Mouse (Mus musculus) G1E (cell line): Measurements from ENCODE around the gene Fcrl6.

ENCODE experiments used
- CTCF ChIP-seq: IDR thresholded peaks from 2 replicates; pipeline ENCODE4 v1.5.1; 2012; ENCODE audit warnings: low read depth, low read length, inconsistent platforms, mixed read lengths
- GATA1 ChIP-seq: IDR thresholded peaks from 2 replicates; pipeline ENCODE4 v1.6.1; 2012; ENCODE audit warnings: borderline replicate concordance, low read length, inconsistent platforms, mixed read lengths
- GATA2 ChIP-seq: IDR thresholded peaks from 2 replicates; pipeline ENCODE4 v1.6.1; 2012; ENCODE audit warnings: low read depth, low read length, inconsistent platforms, borderline replicate concordance
- POLR2AphosphoS5 ChIP-seq: IDR thresholded peaks from 2 replicates; pipeline ENCODE4 v1.6.1; 2012; ENCODE audit warnings: low read depth, low read length, inconsistent platforms; ENCODE audit not compliant: insufficient replicate concordance
- TAL1 ChIP-seq: conservative IDR thresholded peaks from 2 replicates; pipeline ENCODE4 v1.6.1; 2012; ENCODE audit warnings: low read depth, low read length, inconsistent platforms, mixed read lengths

- no peak for TF ChIP-seq CTCF
- TF ChIP-seq GATA1: no peak
- no peak for TF ChIP-seq TAL1
- no peak for TF ChIP-seq POLR2AphosphoS5
- no peak for TF ChIP-seq GATA2
Observed at GRCm38 (mm10) chr1:172590385-172590784, 12.0 kb downstream of the Fcrl6 start, which contains the start of gene Slamf8.
